Mouse (Mus musculus) heart, adult 2 months (tissue): ENCODE results near the gene Sept5. TPM values are rescaled to one million over a fixed set of nuclear protein-coding genes. Genes with fewer than 3 reads are reported as not detected.

Experiments used
- DNase-seq, 2 experiments: peaks; one replicate each; pipeline ENCODE4 v3.0.0; 2021
- H3K27ac ChIP-seq: fragments of 200-600 bp; 2 replicates; pipeline ENCODE4 v1.8.1; 2022
- H3K27me3 ChIP-seq: fragments of 200-500 bp; 2 replicates; pipeline ENCODE4 v1.6.1; 2012; ENCODE audit warnings: mild to moderate bottlenecking, low read length, inconsistent platforms, mixed read lengths; ENCODE audit not compliant: control insufficient read depth, insufficient read depth
- H3K36me3 ChIP-seq: fragments of 200-500 bp; 2 replicates; pipeline ENCODE4 v1.6.1; 2012; ENCODE audit warnings: low read length, inconsistent platforms; ENCODE audit not compliant: control insufficient read depth, insufficient read depth
- H3K4me1 ChIP-seq: fragments of 200-500 bp; 2 replicates; pipeline ENCODE4 v1.6.1; 2011; ENCODE audit warnings: low read length; ENCODE audit not compliant: control insufficient read depth, insufficient read depth
- H3K4me3 ChIP-seq: fragments of 200-600 bp; 2 replicates; pipeline ENCODE4 v1.8.1; 2022
- H3K79me2 ChIP-seq: fragments of 200-500 bp; replicated peaks from 2 replicates; pipeline ENCODE4 v1.6.1; 2012; ENCODE audit warnings: mild to moderate bottlenecking, inconsistent platforms, low read length, moderate library complexity, mixed read lengths; ENCODE audit not compliant: control insufficient read depth, insufficient read depth
- H3K9ac ChIP-seq: fragments of 200-500 bp; 2 replicates; pipeline ENCODE4 v1.6.1; 2012; ENCODE audit warnings: low read depth, mild to moderate bottlenecking, control low read depth, inconsistent platforms, low read length, mixed read lengths
- CTCF ChIP-seq: fragments of 200-600 bp; IDR thresholded peaks from 2 replicates; pipeline ENCODE4 v1.8.1; 2022; ENCODE audit warnings: antibody characterized with exemption, mild to moderate bottlenecking, moderate library complexity
- EP300 ChIP-seq: fragments of 200-500 bp; IDR thresholded peaks from 2 replicates; pipeline ENCODE4 v1.6.1; 2011; ENCODE audit warnings: low read depth, low read length, control low read depth; ENCODE audit not compliant: insufficient read depth
- POLR2A ChIP-seq: fragments of 200-500 bp; IDR thresholded peaks from 2 replicates; pipeline ENCODE4 v1.6.1; 2011; ENCODE audit warnings: mild to moderate bottlenecking, low read depth, low read length, control low read depth; ENCODE audit not compliant: insufficient read depth
- WGBS: fragments of 180-500 bp; shearing (Covaris S2); methylation state at CpG from one replicate; pipeline ENCODE4 v1.1.7; 2018; 5-methylcytosine and 5-hydroxymethylcytosine counted together
- intact Hi-C: fragments of 180-260 bp; cut with DNase I; formaldehyde crosslinking; loops from one replicate; pipeline ENCODE4 v1.15.1; 2025
- polyA plus RNA-seq: library from polyadenylated mRNA; depleted of rRNA; stranded (reverse); fragments of >200 nt; gene quantifications from 2 replicates; pipeline ENCODE4 v1.2.3, GENCODE M21; 2012
- total RNA-seq, 2 experiments: library from RNA; stranded (reverse); gene quantifications; 2 replicates each; pipeline ENCODE4 v1.2.3; 2021

Sept5 gene
- total and polyA plus RNA-seq, 3 experiments: 3.2 to 7.3 (median 5.6) TPM

GRCm38 (mm10) chr16:18605705-18606104, 24.0 kb downstream of the Sept5 start:
- intact Hi-C loops: no loop called here
- H3K27me3 ChIP-seq: no peaks in the 10 kb centered on the region
- no peak overlapping the region for H3K27ac ChIP-seq
- no peaks in the 10 kb centered on the region for H3K79me2 ChIP-seq
- no peak for TF ChIP-seq CTCF
- no peak for TF ChIP-seq EP300
- TF ChIP-seq POLR2A: no peak
- no peak overlapping the region for H3K9ac ChIP-seq
- DNase-seq: no peak
- 93% methylated on average over 5 of the region's 5 CpGs for WGBS
- H3K4me1 ChIP-seq: peaks cover 2% of the 10 kb centered on the region; the same call in 1 of the 2 replicates
- no peak overlapping the region for H3K4me3 ChIP-seq
- H3K36me3 ChIP-seq: no peaks in the 10 kb centered on the region

- no peak overlapping the region for H3K4me3 ChIP-seq
- peak overlapping the region; percentile 73 for H3K27ac ChIP-seq
- peak; percentile 70 to 75 for DNase-seq
- no peaks in the 10 kb centered on the region for H3K36me3 ChIP-seq
- H3K4me1 ChIP-seq: peaks cover 2% of the 10 kb centered on the region; the same call in 1 of the 2 replicates
- no peak for TF ChIP-seq POLR2A
- no peak for TF ChIP-seq CTCF
- no peak for TF ChIP-seq EP300
- H3K79me2 ChIP-seq: no peaks in the 10 kb centered on the region
- no peak overlapping the region for H3K9ac ChIP-seq
- intact Hi-C loops: no loop called here
- 37% methylated on average over 8 of the region's 8 CpGs for WGBS
- no peaks in the 10 kb centered on the region for H3K27me3 ChIP-seq
Observed at GRCm38 (mm10) chr16:18604267-18604701, 25.5 kb downstream of the Sept5 start.

GRCm38 (mm10) chr16:18601447-18601846, 28.3 kb downstream of the Sept5 start:
- Histone ChIP-seq H3K36me3 (no peaks in the 10 kb centered on the region), H3K27me3 (no peaks in the 10 kb centered on the region), H3K4me3 (no peak overlapping the region), H3K79me2 (no peaks in the 10 kb centered on the region), H3K27ac (no peak overlapping the region), H3K4me1 (peaks cover 2% of the 10 kb centered on the region; the same call in 1 of the 2 replicates), H3K9ac (no peak overlapping the region)
- intact Hi-C loops: no loop called here
- 76% methylated on average over 7 of the region's 7 CpGs for WGBS
- no peak for TF ChIP-seq EP300
- TF ChIP-seq CTCF: no peak
- no peak for TF ChIP-seq POLR2A
- DNase-seq: no peak

GRCm38 (mm10) chr16:18598006-18598405, 31.7 kb downstream of the Sept5 start:
- TF ChIP-seq POLR2A: no peak
- TF ChIP-seq CTCF: no peak
- intact Hi-C loops: no loop called here
- Histone ChIP-seq H3K9ac (no peak overlapping the region), H3K27ac (no peak overlapping the region), H3K36me3 (no peaks in the 10 kb centered on the region), H3K79me2 (no peaks in the 10 kb centered on the region), H3K4me3 (no peak overlapping the region), H3K4me1 (no peaks in the 10 kb centered on the region), H3K27me3 (no peaks in the 10 kb centered on the region)
- no peak for DNase-seq
- 69% methylated on average over 3 of the region's 3 CpGs for WGBS

GRCm38 (mm10) chr16:18596255-18596654, 33.5 kb downstream of the Sept5 start:
- no peaks in the 10 kb centered on the region for H3K36me3 ChIP-seq
- WGBS: 64% methylated on average over 5 of the region's 5 CpGs
- TF ChIP-seq POLR2A (no peak), EP300 (no peak), CTCF (no peak)
- H3K79me2 ChIP-seq: no peaks in the 10 kb centered on the region
- peaks cover 6% of the 10 kb centered on the region for H3K27me3 ChIP-seq
- H3K27ac ChIP-seq: no peak overlapping the region
- intact Hi-C loops: no loop called here
- no peak overlapping the region for H3K4me3 ChIP-seq
- H3K9ac ChIP-seq: no peak overlapping the region
- H3K4me1 ChIP-seq: no peaks in the 10 kb centered on the region; the same call in 1 of the 2 replicates
- DNase-seq: no peak

- Histone ChIP-seq H3K79me2 (no peaks in the 10 kb centered on the region), H3K4me3 (no peak overlapping the region), H3K9ac (no peak overlapping the region), H3K27me3 (peaks cover 15% of the 10 kb centered on the region), H3K36me3 (no peaks in the 10 kb centered on the region), H3K4me1 (no peaks in the 10 kb centered on the region; the same call in 1 of the 2 replicates), H3K27ac (no peak overlapping the region)
- TF ChIP-seq CTCF (no peak), EP300 (no peak), POLR2A (no peak)
- no peak for DNase-seq
- intact Hi-C loops: no loop called here
- 70% methylated on average over 2 of the region's 2 CpGs for WGBS
Observed at GRCm38 (mm10) chr16:18593930-18594329, 35.8 kb downstream of the Sept5 start.
